Mouse (Mus musculus): ENCODE measurements around the gene Cdh4. TPM values are rescaled to one million over a fixed set of nuclear protein-coding genes. Genes with fewer than 3 reads are reported as not detected.

The Cdh4 gene
- polyA plus RNA-seq, 1 experiment from 2014 or later, result 29.8 TPM

DNA sequence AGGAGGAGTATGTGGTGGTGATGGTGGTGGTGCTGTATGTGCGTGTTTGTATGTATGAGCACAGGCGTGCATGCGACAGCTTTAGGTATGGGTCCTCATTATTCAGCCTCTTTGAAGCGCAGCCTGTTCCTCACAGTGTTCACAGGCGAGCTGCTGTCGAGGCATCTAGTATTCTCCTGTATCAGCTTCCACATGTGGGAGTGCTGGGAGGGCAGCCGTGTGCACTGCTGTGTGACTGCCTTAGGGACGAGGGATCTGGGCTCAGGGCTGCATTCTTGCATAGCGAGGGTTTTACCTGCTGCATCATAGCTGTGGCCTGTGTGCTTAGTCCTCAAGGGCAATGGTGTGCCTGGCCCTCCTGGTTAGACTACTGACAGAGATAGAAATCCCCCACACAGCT, 158.9 kb downstream of the Cdh4 start:
- Histone ChIP-seq H3K36me3 (ENCODE audit: control insufficient read depth, insufficient read depth, low read length) (no peaks in the 10 kb centered on the region), H3K9ac (replicated peaks; ENCODE audit: low read depth, low read length) (no peak overlapping the region), H3K9me3 (ENCODE audit: control insufficient read depth, low read length) (no peaks in the 10 kb centered on the region), H3K4me3 (ENCODE audit: low read depth, low read length) (no peak overlapping the region), H3K4me1 (ENCODE audit: control insufficient read depth, insufficient read depth, low read length) (no peaks in the 10 kb centered on the region), H3K27ac (ENCODE audit: low read depth, low read length) (no peak overlapping the region), H3K4me2 (ENCODE audit: low read depth, low read length) (no peak overlapping the region), H3K27me3 (ENCODE audit: control insufficient read depth, insufficient read depth, low read length) (no peaks in the 10 kb centered on the region; the same call in 1 of the 2 replicates)
- 92% methylated on average over 9 of the region's 9 CpGs for WGBS
- ATAC-seq (ENCODE audit: low read depth), result no peak

DNA sequence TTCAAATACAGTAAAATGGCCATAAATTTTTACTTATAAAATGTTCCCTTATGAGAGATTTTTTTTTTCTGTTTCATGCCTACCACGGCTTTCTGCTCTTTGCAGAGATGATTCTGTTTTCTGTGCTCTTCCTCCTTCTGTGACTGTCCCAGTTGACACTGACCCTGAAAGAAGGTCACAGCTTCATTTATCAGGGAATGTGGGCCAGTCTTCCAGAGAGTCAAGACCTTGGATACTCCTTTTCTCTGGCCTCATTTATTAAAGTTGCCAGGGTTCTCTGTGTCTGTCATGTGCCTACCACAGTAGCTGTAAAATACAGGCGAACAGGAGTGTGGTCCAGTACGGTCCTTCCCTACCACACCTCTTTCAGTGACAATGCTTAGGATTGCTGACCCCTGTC, 162.5 kb downstream of the Cdh4 start:
- H3K27ac ChIP-seq (ENCODE audit: low read depth, low read length), result no peak overlapping the region
- ATAC-seq (ENCODE audit: low read depth), result no peak
- no peaks in the 10 kb centered on the region for H3K4me1 ChIP-seq (ENCODE audit: control insufficient read depth, insufficient read depth, low read length)
- no peaks in the 10 kb centered on the region for H3K36me3 ChIP-seq (ENCODE audit: control insufficient read depth, insufficient read depth, low read length)
- H3K4me2 ChIP-seq (ENCODE audit: low read depth, low read length), result no peak overlapping the region
- no peaks in the 10 kb centered on the region; the same call in 1 of the 2 replicates for H3K27me3 ChIP-seq (ENCODE audit: control insufficient read depth, insufficient read depth, low read length)
- no peaks in the 10 kb centered on the region for H3K9me3 ChIP-seq (ENCODE audit: control insufficient read depth, low read length)
- no peak overlapping the region for H3K4me3 ChIP-seq (ENCODE audit: low read depth, low read length)
- no peak overlapping the region for H3K9ac ChIP-seq (replicated peaks; ENCODE audit: low read depth, low read length)
- WGBS, result 77% methylated on average over 3 of the region's 3 CpGs

DNA sequence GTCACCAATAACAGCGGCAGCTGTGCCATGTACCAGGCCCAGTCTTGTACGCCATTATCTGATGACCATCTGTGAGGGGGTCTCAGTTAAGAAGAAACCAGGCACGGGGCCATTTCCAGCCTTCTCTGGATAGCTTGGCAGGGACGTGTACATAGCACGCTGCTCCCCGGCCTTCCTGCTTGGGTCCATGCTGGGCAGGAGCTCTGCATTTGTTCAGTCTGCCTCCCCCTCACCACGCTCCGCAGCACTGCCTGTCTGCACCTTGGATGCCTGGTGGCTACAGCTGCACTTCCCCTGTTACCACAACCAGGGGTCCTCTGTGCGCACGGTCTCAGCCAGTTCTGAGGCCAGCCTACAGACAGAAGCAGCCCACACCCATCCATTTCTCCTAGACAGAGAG, 163.0 kb downstream of the Cdh4 start:
- Histone ChIP-seq H3K9me3 (ENCODE audit: control insufficient read depth, low read length) (no peaks in the 10 kb centered on the region), H3K27ac (ENCODE audit: low read depth, low read length) (no peak overlapping the region), H3K4me1 (ENCODE audit: control insufficient read depth, insufficient read depth, low read length) (no peaks in the 10 kb centered on the region), H3K36me3 (ENCODE audit: control insufficient read depth, insufficient read depth, low read length) (no peaks in the 10 kb centered on the region), H3K4me2 (ENCODE audit: low read depth, low read length) (no peak overlapping the region), H3K9ac (replicated peaks; ENCODE audit: low read depth, low read length) (no peak overlapping the region), H3K27me3 (ENCODE audit: control insufficient read depth, insufficient read depth, low read length) (no peaks in the 10 kb centered on the region; the same call in 1 of the 2 replicates), H3K4me3 (ENCODE audit: low read depth, low read length) (no peak overlapping the region)
- no peak for ATAC-seq (ENCODE audit: low read depth)
- 78% methylated on average over 10 of the region's 10 CpGs for WGBS

DNA sequence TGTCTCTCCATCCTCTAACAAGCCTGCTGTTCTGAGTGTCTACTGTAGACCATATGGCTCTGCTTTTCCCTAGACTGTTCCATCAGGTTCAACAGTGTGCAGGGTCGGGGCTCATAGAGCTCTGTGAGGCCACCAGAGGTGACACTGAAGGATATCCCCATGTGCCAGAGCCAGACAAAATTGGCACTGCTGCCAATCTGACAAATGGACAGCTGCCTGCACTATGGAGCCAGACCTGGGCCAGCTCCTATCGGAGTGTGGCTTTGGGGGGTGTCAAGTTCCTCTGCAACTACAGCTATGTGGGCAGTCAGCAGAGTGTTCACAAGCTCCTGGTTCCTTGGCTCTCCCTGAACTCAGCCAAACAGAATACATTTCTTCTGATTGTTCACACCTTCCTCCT, 164.1 kb downstream of the Cdh4 start:
- no peaks in the 10 kb centered on the region; the same call in 1 of the 2 replicates for H3K27me3 ChIP-seq (ENCODE audit: control insufficient read depth, insufficient read depth, low read length)
- no peaks in the 10 kb centered on the region for H3K9me3 ChIP-seq (ENCODE audit: control insufficient read depth, low read length)
- H3K4me1 ChIP-seq (ENCODE audit: control insufficient read depth, insufficient read depth, low read length), result no peaks in the 10 kb centered on the region
- H3K4me3 ChIP-seq (ENCODE audit: low read depth, low read length), result no peak overlapping the region
- no peak overlapping the region for H3K9ac ChIP-seq (replicated peaks; ENCODE audit: low read depth, low read length)
- H3K4me2 ChIP-seq (ENCODE audit: low read depth, low read length), result no peak overlapping the region
- WGBS, result 97% methylated on average over 2 of the region's 2 CpGs
- no peaks in the 10 kb centered on the region for H3K36me3 ChIP-seq (ENCODE audit: control insufficient read depth, insufficient read depth, low read length)
- no peak for ATAC-seq (ENCODE audit: low read depth)
- no peak overlapping the region for H3K27ac ChIP-seq (ENCODE audit: low read depth, low read length)

DNA sequence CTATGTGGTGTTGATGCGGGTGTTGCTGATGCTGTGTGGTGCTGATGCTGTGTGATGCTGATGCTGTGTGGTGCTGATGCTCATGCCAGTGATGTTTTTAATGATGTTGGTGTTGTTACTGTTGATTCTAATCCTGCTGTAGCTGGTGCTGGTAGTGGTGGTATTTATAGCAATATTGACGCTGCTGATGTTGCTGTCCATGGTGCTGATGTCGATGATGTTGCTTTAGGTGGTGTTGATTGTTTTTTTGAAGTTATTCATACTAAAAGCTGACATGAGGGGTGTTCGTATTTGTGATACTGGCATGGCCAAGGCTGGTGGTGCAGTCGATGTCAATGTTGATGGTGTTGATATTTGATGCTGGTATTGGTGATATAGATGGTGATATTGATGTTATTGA, 173.7 kb downstream of the Cdh4 start:
- no peaks in the 10 kb centered on the region for H3K27me3 ChIP-seq (ENCODE audit: control insufficient read depth, insufficient read depth, low read length)
- H3K4me3 ChIP-seq (ENCODE audit: low read depth, low read length), result no peak overlapping the region
- H3K4me1 ChIP-seq (ENCODE audit: control insufficient read depth, insufficient read depth, low read length), result no peaks in the 10 kb centered on the region
- no peak for ATAC-seq (ENCODE audit: low read depth)
- 65% methylated on average over 5 of the region's 5 CpGs for WGBS
- no peak overlapping the region for H3K9ac ChIP-seq (replicated peaks; ENCODE audit: low read depth, low read length)
- H3K4me2 ChIP-seq (ENCODE audit: low read depth, low read length), result no peak overlapping the region
- H3K36me3 ChIP-seq (ENCODE audit: control insufficient read depth, insufficient read depth, low read length), result no peaks in the 10 kb centered on the region
- H3K27ac ChIP-seq (ENCODE audit: low read depth, low read length), result no peak overlapping the region
- H3K9me3 ChIP-seq (ENCODE audit: control insufficient read depth, low read length), result no peaks in the 10 kb centered on the region

DNA sequence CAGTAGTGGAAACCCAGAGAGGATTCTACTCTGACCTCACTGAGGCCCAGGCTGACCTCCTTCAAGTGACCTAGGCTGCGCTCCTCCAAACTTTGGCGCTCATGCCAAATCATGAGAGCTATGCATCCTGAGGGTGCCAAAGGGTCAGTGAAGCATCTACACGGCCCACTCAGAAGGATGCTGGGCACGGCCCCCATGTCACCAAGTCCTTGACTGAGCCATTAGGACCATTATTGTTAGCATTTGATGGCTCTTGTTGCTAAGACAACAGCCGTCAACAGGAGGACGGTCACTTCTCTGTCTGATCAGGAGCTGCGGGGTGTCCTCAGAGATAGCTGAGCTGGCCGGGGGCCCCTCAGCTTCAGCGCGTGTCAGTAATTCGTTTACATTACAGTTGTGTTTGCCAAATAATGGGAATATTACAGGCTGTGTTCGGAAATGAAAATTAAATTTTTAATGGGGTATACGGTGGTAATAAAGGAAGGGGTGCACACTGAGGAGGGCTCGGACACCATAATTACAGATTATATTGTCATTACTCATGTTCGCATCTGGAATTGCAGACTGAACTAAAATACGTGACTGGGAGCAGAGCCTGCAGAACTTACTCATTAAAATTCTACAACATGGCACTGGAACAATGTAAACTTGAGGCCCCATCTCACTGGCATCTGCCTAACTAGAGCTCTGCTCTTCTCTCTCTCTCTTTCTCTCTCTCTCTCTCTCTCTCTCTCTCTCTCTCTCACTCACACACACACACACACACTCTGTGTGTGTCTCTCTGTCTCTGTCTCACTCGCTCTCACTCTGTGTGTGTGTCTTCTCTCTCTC, 181.6 kb downstream of the Cdh4 start:
- peak; percentile 54; the same call in 1 of the 2 replicates for ATAC-seq (ENCODE audit: low read depth)
- Histone ChIP-seq H3K27ac (ENCODE audit: low read depth, low read length) (no peak overlapping the region), H3K36me3 (ENCODE audit: control insufficient read depth, insufficient read depth, low read length) (no peaks in the 10 kb centered on the region), H3K27me3 (ENCODE audit: control insufficient read depth, insufficient read depth, low read length) (no peaks in the 10 kb centered on the region), H3K4me1 (ENCODE audit: control insufficient read depth, insufficient read depth, low read length) (no peaks in the 10 kb centered on the region), H3K4me2 (ENCODE audit: low read depth, low read length) (no peak overlapping the region), H3K9ac (replicated peaks; ENCODE audit: low read depth, low read length) (no peak overlapping the region), H3K9me3 (ENCODE audit: control insufficient read depth, low read length) (no peaks in the 10 kb centered on the region), H3K4me3 (ENCODE audit: low read depth, low read length) (no peak overlapping the region)
- 42% methylated on average over 17 of the region's 17 CpGs for WGBS

DNA sequence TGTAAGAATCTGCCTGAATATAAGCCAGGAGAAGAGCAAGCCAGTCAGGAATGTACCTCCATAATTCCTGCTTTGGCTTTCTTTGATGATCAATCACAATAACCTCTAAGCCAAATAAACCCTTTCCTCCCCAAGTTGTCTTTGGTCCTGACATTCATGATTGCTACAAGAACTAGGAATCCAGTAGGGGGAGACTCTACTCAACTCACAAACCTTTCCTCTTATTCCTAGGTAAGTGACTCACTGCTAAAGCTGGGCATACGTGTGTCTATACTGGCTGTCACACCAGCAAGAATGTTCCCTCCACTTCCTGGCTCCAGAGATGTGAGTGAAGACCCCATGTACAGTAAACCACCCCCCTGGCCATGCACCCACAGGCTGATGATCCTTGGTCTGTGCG, 185.3 kb downstream of the Cdh4 start:
- ATAC-seq (ENCODE audit: low read depth), result no peak
- WGBS, result 85% methylated on average over 2 of the region's 2 CpGs
- no peaks in the 10 kb centered on the region for H3K4me1 ChIP-seq (ENCODE audit: control insufficient read depth, insufficient read depth, low read length)

DNA sequence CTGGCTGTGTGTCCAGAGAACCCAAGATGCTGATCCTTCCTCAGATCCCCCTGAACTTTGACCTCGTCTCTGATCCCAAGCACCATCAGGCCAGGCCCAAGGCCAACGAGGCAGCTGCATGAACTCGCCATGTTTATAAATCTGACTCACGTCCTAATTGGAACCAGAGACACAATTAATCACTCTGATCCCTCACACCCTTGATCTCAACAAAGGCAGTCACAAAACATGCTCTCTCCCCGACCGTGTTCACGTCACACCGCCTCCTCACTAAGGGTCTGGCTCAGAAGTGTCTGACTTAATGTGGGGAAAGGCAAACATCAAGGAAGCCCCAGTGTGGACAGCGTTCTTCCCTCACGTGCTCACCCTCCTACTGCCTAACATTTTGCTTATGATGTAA, 188.5 kb downstream of the Cdh4 start:
- Histone ChIP-seq H3K4me3 (ENCODE audit: low read depth, low read length) (no peak overlapping the region), H3K9ac (replicated peaks; ENCODE audit: low read depth, low read length) (no peak overlapping the region), H3K4me2 (ENCODE audit: low read depth, low read length) (no peak overlapping the region), H3K36me3 (ENCODE audit: control insufficient read depth, insufficient read depth, low read length) (no peaks in the 10 kb centered on the region), H3K27ac (ENCODE audit: low read depth, low read length) (no peak overlapping the region), H3K27me3 (ENCODE audit: control insufficient read depth, insufficient read depth, low read length) (no peaks in the 10 kb centered on the region), H3K9me3 (ENCODE audit: control insufficient read depth, low read length) (no peaks in the 10 kb centered on the region), H3K4me1 (ENCODE audit: control insufficient read depth, insufficient read depth, low read length) (no peaks in the 10 kb centered on the region)
- 37% methylated on average over 10 of the region's 10 CpGs for WGBS
- ATAC-seq (ENCODE audit: low read depth), result no peak

More for the DNA sequence above, 185.3 kb downstream of the Cdh4 start:
- H3K27ac ChIP-seq (ENCODE audit: low read depth, low read length), result no peak overlapping the region
- no peak overlapping the region for H3K4me2 ChIP-seq (ENCODE audit: low read depth, low read length)
- H3K36me3 ChIP-seq (ENCODE audit: control insufficient read depth, insufficient read depth, low read length), result no peaks in the 10 kb centered on the region
- no peak overlapping the region for H3K9ac ChIP-seq (replicated peaks; ENCODE audit: low read depth, low read length)
- no peaks in the 10 kb centered on the region for H3K27me3 ChIP-seq (ENCODE audit: control insufficient read depth, insufficient read depth, low read length)
- H3K4me3 ChIP-seq (ENCODE audit: low read depth, low read length), result no peak overlapping the region
- no peaks in the 10 kb centered on the region for H3K9me3 ChIP-seq (ENCODE audit: control insufficient read depth, low read length)

DNA sequence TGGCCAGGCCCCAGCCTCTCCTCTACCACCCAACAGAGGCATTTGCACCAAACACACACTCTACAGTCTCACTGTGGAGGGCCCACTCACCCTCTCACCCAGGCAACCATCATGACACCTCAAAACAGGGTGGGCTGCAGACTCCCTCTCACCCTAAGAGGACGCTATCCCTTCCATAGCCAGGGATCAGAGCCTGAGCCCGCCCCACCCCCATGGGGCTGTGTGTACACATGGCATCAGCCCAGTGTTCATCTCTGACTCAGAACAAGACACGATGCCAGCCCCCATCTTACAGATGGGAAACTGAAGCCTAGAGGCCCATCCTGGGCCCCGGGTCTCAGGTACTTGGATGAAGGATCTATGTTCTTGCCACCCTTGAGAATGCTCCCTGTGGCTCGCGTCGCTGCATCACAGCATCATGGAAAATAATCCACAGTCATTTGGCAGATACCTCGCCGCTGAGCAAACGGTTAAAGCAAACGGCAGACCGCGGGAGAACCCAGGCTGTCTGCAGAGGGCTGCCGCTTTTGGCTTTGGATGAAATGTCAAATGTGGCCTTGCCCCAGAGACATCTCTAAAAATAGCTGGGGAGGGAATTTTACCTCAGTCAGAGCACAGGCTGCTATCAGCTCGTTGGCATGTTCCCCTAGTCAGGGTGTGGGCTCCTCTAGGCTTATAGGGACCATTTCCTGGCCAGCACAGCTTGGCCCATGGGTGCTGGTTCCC, 198.5 kb downstream of the Cdh4 start:
- no peak overlapping the region for H3K27ac ChIP-seq (ENCODE audit: low read depth, low read length)
- no peaks in the 10 kb centered on the region; the same call in 1 of the 2 replicates for H3K4me1 ChIP-seq (ENCODE audit: control insufficient read depth, insufficient read depth, low read length)
- H3K36me3 ChIP-seq (ENCODE audit: control insufficient read depth, insufficient read depth, low read length), result no peaks in the 10 kb centered on the region
- 0 out of 2 replicates have a peak, but pooled peaks cover 3% of the 10 kb centered on the region for H3K9me3 ChIP-seq (ENCODE audit: control insufficient read depth, low read length)
- ATAC-seq (ENCODE audit: low read depth), result no peak
- 92% methylated on average over 15 of the region's 15 CpGs for WGBS
- H3K4me2 ChIP-seq (ENCODE audit: low read depth, low read length), result no peak overlapping the region
- no peak overlapping the region for H3K4me3 ChIP-seq (ENCODE audit: low read depth, low read length)
- no peaks in the 10 kb centered on the region for H3K27me3 ChIP-seq (ENCODE audit: control insufficient read depth, insufficient read depth, low read length)
- no peak overlapping the region for H3K9ac ChIP-seq (replicated peaks; ENCODE audit: low read depth, low read length)
